Mouse (Mus musculus) testis, adult 2 months (tissue): ENCODE measurements around the gene Txndc16.

Experiments
- CTCF ChIP-seq: fragments of 200-500 bp; IDR thresholded peaks from 2 replicates; pipeline ENCODE4 v1.5.1; 2012; ENCODE audit warnings: low read depth, mild to moderate bottlenecking, inconsistent platforms, low read length, moderate library complexity; ENCODE audit not compliant: control insufficient read depth, insufficient read depth, insufficient replicate concordance
- POLR2A ChIP-seq: fragments of 200-500 bp; IDR thresholded peaks from 2 replicates; pipeline ENCODE4 v1.6.1; 2012; ENCODE audit warnings: low read depth, mild to moderate bottlenecking, inconsistent platforms, low read length, moderate library complexity; ENCODE audit not compliant: control insufficient read depth

DNA sequence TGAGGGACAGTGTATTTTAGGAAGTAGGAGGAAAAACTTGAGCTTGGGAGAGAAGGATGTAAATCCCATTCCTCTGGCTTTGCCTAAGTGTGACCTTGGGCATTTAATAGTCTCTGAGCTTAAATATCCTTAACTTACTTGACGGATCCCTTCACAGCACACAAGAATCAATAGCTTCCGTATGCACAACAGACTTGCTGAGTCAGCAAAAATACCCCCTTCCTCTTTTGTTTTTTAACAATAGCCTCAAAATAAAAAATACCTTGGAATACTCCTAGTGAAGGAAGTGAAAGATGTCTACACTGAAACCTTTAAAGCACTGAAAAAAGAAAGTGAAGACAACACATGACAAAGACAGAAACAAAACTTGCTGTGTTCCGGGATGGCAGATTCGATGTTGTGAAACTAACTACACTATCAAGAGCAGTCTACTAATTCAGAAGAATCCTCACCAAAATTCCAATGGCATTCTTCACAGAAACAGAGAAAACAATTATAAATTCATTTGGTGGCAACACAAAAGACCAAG is 31.5 kb upstream of the Txndc16 start:
- no peak for TF ChIP-seq CTCF
- TF ChIP-seq POLR2A: no peak
